ENCODE assay signal across 15 mouse cellular contexts in genomic region chr11:116001725-116002124, GRCm38 (mm10).
"Had no signal": no experiment of that assay in that cellular context is flagged by ENCODE, and none has a peak within 500 bp of the region (broad histone marks: within the 10 kb centered on the region; RNA-seq: fewer than 3 reads in every experiment).

No protein-coding gene starts in this region.

- H3K27me3 ChIP-seq: neural tube, embryonic 15.5 days; stomach, embryonic 15.5 days had no signal

- H3K4me3 ChIP-seq: neural tube, embryonic 15.5 days; stomach, embryonic 15.5 days had no signal

- H3K27ac ChIP-seq: neural tube, embryonic 15.5 days; stomach, embryonic 15.5 days; stomach, postnatal 0 days had no signal

- H3K9ac ChIP-seq: neural tube, embryonic 15.5 days; stomach, embryonic 15.5 days had no signal

- H3K4me2 ChIP-seq: neural tube, embryonic 15.5 days; stomach, embryonic 15.5 days had no signal

- H3K36me3 ChIP-seq: neural tube, embryonic 15.5 days; stomach, embryonic 15.5 days had no signal

- H3K9me3 ChIP-seq: neural tube, embryonic 15.5 days; stomach, embryonic 15.5 days had no signal

- DNase-seq: retina, postnatal 1 day; right cerebral cortex, adult 18-20 months; right cerebral cortex, postnatal 14 days; right cerebral cortex, postnatal 25 days; right cerebral cortex, postnatal 4 days; spleen, adult 18-20 months; thymus, adult 18-20 months; thymus, adult 2 months; thymus, postnatal 14 days; thymus, postnatal 25 days; thymus, postnatal 36 days; thymus, postnatal 4 days had no signal
